ENCODE assay signal across 12 mouse cellular contexts in the genomic region with DNA sequence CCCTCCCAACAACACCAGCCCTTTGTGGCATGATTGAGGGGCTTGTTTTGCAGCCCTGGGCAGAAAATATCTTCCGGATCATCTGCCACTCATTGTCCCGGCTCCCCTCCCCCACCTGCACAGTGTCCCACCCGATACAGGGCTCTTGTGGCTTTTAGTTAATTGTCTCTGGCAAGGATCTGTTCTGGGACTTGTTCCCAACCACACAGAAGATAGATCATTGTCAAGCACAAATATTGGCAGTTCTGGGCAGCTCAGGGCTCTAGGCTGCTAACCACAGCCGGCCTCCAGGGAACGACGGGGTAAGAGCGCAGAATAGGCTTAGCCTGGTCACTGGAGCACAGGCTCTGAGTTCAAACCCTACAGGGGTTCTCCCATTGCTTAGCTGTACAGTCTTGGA. TPM values are rescaled to one million over a fixed set of nuclear protein-coding genes. Genes with fewer than 3 reads are reported as not detected.
DNase-seq lines count a peak whose midpoint lies in the region; ATAC-seq lines count a peak whose summit lies in the region.
"Had no signal": no experiment of that assay in that cellular context is flagged by ENCODE, and none has a peak within 500 bp of the region (broad histone marks: within the 10 kb centered on the region; RNA-seq: fewer than 3 reads in every experiment).

No protein-coding gene starts in this region.

- H3K4me3 ChIP-seq in hindbrain, embryonic 12.5 days: no peak overlapping the region
- H3K4me3 ChIP-seq in midbrain, embryonic 14.5 days (replicated peaks; ENCODE audit: low read depth, low read length): no peak overlapping the region
- H3K4me3 ChIP-seq: limb, embryonic 12.5 days had no signal

- no peak overlapping the region for H3K4me2 ChIP-seq in hindbrain, embryonic 12.5 days (replicated peaks)
- H3K4me2 ChIP-seq in midbrain, embryonic 14.5 days (ENCODE audit: low read length): no peak overlapping the region
- H3K4me2 ChIP-seq: limb, embryonic 12.5 days had no signal

- intact Hi-C loops in left cerebral cortex, postnatal 10 days (cut with DNase I): no loop called here
- intact Hi-C loops in left cerebral cortex, postnatal 36 days (cut with DNase I): loop anchor here (5.0 kb wide), 1 partner anchor 61 kb away; no protein-coding TSS in a partner anchor

- WGBS in hindbrain, embryonic 12.5 days: 30% methylated on average over 7 of the region's 7 CpGs
- WGBS in midbrain, embryonic 14.5 days: 56% methylated on average over 7 of the region's 7 CpGs

- no peaks in the 10 kb centered on the region for H3K9me3 ChIP-seq in hindbrain, embryonic 12.5 days (replicated peaks)
- no peaks in the 10 kb centered on the region for H3K9me3 ChIP-seq in midbrain, embryonic 14.5 days (ENCODE audit: control insufficient read depth, low read length)
- H3K9me3 ChIP-seq: G1E; limb, embryonic 12.5 days had no signal

- no peak overlapping the region for H3K27ac ChIP-seq in hindbrain, embryonic 12.5 days
- H3K27ac ChIP-seq in midbrain, embryonic 14.5 days (replicated peaks; ENCODE audit: low read depth, low read length): no peak overlapping the region
- H3K27ac ChIP-seq: limb, embryonic 12.5 days had no signal

- DNase-seq in left cerebral cortex, postnatal 10 days (ENCODE audit: extremely low spot score in 1 of 2, low spot score in 2 of 2): peak; percentile 40 to 43
- no peak for DNase-seq in left cerebral cortex, postnatal 36 days (ENCODE audit: low spot score in 2 of 2)
- DNase-seq in embryo, embryonic 10 days (ENCODE audit: low spot score): peak; percentile 17
- peak; percentile 45 for DNase-seq in midbrain, embryonic 14.5 days
- DNase-seq in ovary, adult 18-20 months (ENCODE audit: low spot score): no peak
- no peak for DNase-seq in urinary bladder, postnatal 4 days (ENCODE audit: low spot score in 2 of 2)

- H3K36me3 ChIP-seq in hindbrain, embryonic 12.5 days: no peaks in the 10 kb centered on the region
- no peaks in the 10 kb centered on the region for H3K36me3 ChIP-seq in midbrain, embryonic 14.5 days (ENCODE audit: control insufficient read depth, insufficient read depth, low read length)
- H3K36me3 ChIP-seq: G1E; limb, embryonic 12.5 days had no signal

- peaks cover 37% of the 10 kb centered on the region for H3K4me1 ChIP-seq in hindbrain, embryonic 12.5 days
- peaks cover 25% of the 10 kb centered on the region for H3K4me1 ChIP-seq in midbrain, embryonic 14.5 days (ENCODE audit: control insufficient read depth, insufficient read depth, low read length)
- H3K4me1 ChIP-seq: limb, embryonic 12.5 days had no signal

- H3K27me3 ChIP-seq in hindbrain, embryonic 12.5 days: peaks cover 9% of the 10 kb centered on the region; the same call in 1 of the 2 replicates
- no peaks in the 10 kb centered on the region for H3K27me3 ChIP-seq in midbrain, embryonic 14.5 days (ENCODE audit: control insufficient read depth, insufficient read depth, low read length)

- ATAC-seq in hindbrain, embryonic 12.5 days (ENCODE audit: low FRiP score): peak; percentile 48; the same call in 1 of the 2 replicates
- ATAC-seq in midbrain, embryonic 14.5 days (ENCODE audit: low FRiP score, low TSS enrichment): no peak
- no peak for ATAC-seq in monocyte, adult 5-6 weeks (replicated peaks; ENCODE audit: insufficient number of reproducible peaks, low FRiP score, low TSS enrichment, poor library complexity, severe bottlenecking)

- H3K9ac ChIP-seq in hindbrain, embryonic 12.5 days: no peak overlapping the region
- H3K9ac ChIP-seq in midbrain, embryonic 14.5 days (replicated peaks; ENCODE audit: low read length): no peak overlapping the region
- H3K9ac ChIP-seq: limb, embryonic 12.5 days had no signal

RNA-seq across cellular contexts. Expression of a gene that starts 33.1 kb away (rescaled TPM):
- 10 to 100 TPM; 23.9 to 26.4 TPM for total RNA-seq in left cerebral cortex, postnatal 10 days (2021)
- 10 to 100 TPM; 28.2 to 31.0 TPM for total RNA-seq in left cerebral cortex, postnatal 36 days (2021)
- polyA plus RNA-seq in hindbrain, embryonic 12.5 days (2016; fragmentation: Nextera tagmentation; extraction: Ambion mirVana): 24.6 and 25.1 TPM in 2 replicates
- polyA plus RNA-seq in midbrain, embryonic 14.5 days (2014; fragmentation: Nextera tagmentation; extraction: Ambion mirVana): 36.7 and 46.8 TPM in 2 replicates
- not detected in 3 replicates for total RNA-seq in monocyte, adult 5-6 weeks (2017)
- total RNA-seq: G1E; hematopoietic stem cell, adult 5-6 weeks; neutrophil, adult 5-6 weeks had no signal
- polyA plus RNA-seq: G1E had no signal

Comparison
In these comparisons a context has a peak if more than half of its experiments do, and no peak if none do; other contexts are left out.
1. DNase-seq: peak in left cerebral cortex, postnatal 10 days (2 of 2), embryo, embryonic 10 days (single experiment) and midbrain, embryonic 14.5 days (single experiment); none in left cerebral cortex, postnatal 36 days (0 of 2), ovary, adult 18-20 months (single experiment) and urinary bladder, postnatal 4 days (0 of 2).
2. RNA of a gene that starts 33.1 kb away (total RNA-seq): 28.2 to 31.0 TPM in left cerebral cortex, postnatal 36 days and 23.9 to 26.4 TPM in left cerebral cortex, postnatal 10 days; not detected in monocyte, adult 5-6 weeks; every median in the first group is over 10 times any median in the second.